ENCODE assay signal across 8 mouse cellular contexts in genomic region chr1:91062363-91062762, GRCm38 (mm10).
A peak's percentile ranks its signal among the peaks of the same experiment; 100 is the strongest.
DNase-seq lines count a peak whose midpoint lies in the region; ATAC-seq lines count a peak whose summit lies in the region.

No protein-coding gene starts in this region.

- H3K36me3 ChIP-seq in liver, embryonic 13.5 days, result no peaks in the 10 kb centered on the region
- no peaks in the 10 kb centered on the region for H3K36me3 ChIP-seq in liver, embryonic 12.5 days
- H3K36me3 ChIP-seq in embryonic facial prominence, embryonic 10.5 days (replicated peaks), result no peaks in the 10 kb centered on the region
- no peaks in the 10 kb centered on the region for H3K36me3 ChIP-seq in hindbrain, embryonic 14.5 days (replicated peaks; ENCODE audit: control insufficient read depth, insufficient read depth)
- H3K36me3 ChIP-seq in limb, embryonic 10.5 days, result no peaks in the 10 kb centered on the region
- no peaks in the 10 kb centered on the region for H3K36me3 ChIP-seq in neural tube, embryonic 15.5 days

- 9% methylated on average over 5 of the region's 5 CpGs for WGBS in liver, embryonic 13.5 days (ENCODE audit: insufficient replicate concordance)
- whole genome bisulfite sequencing in liver, embryonic 12.5 days (ENCODE audit: insufficient replicate concordance), result 24% methylated on average over 5 of the region's 5 CpGs
- WGBS in embryonic facial prominence, embryonic 10.5 days, result 52% methylated on average over 5 of the region's 5 CpGs
- 20% methylated on average over 5 of the region's 5 CpGs for WGBS in hindbrain, embryonic 14.5 days
- WGBS in limb, embryonic 10.5 days, result 66% methylated on average over 5 of the region's 5 CpGs
- 22% methylated on average over 5 of the region's 5 CpGs for WGBS in neural tube, embryonic 15.5 days

- no peak overlapping the region for H3K4me2 ChIP-seq in liver, embryonic 13.5 days
- no peak overlapping the region for H3K4me2 ChIP-seq in liver, embryonic 12.5 days
- no peak overlapping the region for H3K4me2 ChIP-seq in hindbrain, embryonic 14.5 days (replicated peaks)
- H3K4me2 ChIP-seq in neural tube, embryonic 15.5 days, result no peak overlapping the region

- H3K4me3 ChIP-seq in liver, embryonic 13.5 days (replicated peaks), result no peak overlapping the region
- H3K4me3 ChIP-seq in liver, embryonic 12.5 days, result no peak overlapping the region
- no peak overlapping the region for H3K4me3 ChIP-seq in embryonic facial prominence, embryonic 10.5 days
- no peak overlapping the region for H3K4me3 ChIP-seq in hindbrain, embryonic 14.5 days (replicated peaks; ENCODE audit: low read length)
- no peak overlapping the region for H3K4me3 ChIP-seq in limb, embryonic 10.5 days
- no peak overlapping the region for H3K4me3 ChIP-seq in neural tube, embryonic 15.5 days (replicated peaks)

- H3K27me3 ChIP-seq in liver, embryonic 13.5 days, result no peaks in the 10 kb centered on the region
- no peaks in the 10 kb centered on the region for H3K27me3 ChIP-seq in liver, embryonic 12.5 days (replicated peaks)
- H3K27me3 ChIP-seq in embryonic facial prominence, embryonic 10.5 days (replicated peaks; ENCODE audit: low read depth, poor library complexity, severe bottlenecking), result no peaks in the 10 kb centered on the region
- H3K27me3 ChIP-seq in hindbrain, embryonic 14.5 days (ENCODE audit: control insufficient read depth, insufficient read depth, low read length), result no peaks in the 10 kb centered on the region
- H3K27me3 ChIP-seq in limb, embryonic 10.5 days (ENCODE audit: low read depth, poor library complexity, severe bottlenecking), result no peaks in the 10 kb centered on the region
- no peaks in the 10 kb centered on the region for H3K27me3 ChIP-seq in neural tube, embryonic 15.5 days (replicated peaks)

- H3K27ac ChIP-seq in liver, embryonic 13.5 days, result peak overlapping the region; percentile 25; the same call in 1 of the 2 replicates
- no peak overlapping the region for H3K27ac ChIP-seq in liver, embryonic 12.5 days
- peak overlapping the region; percentile 21 for H3K27ac ChIP-seq in embryonic facial prominence, embryonic 10.5 days (replicated peaks)
- H3K27ac ChIP-seq in hindbrain, embryonic 14.5 days, result 0 out of 2 replicates have a peak overlapping the region, but pooled peaks have one; percentile 32
- H3K27ac ChIP-seq in limb, embryonic 10.5 days, result peak overlapping the region; percentile 66; the same call in 1 of the 2 replicates
- H3K27ac ChIP-seq in neural tube, embryonic 15.5 days (replicated peaks), result peak overlapping the region; percentile 46; the same call in 1 of the 2 replicates

- peaks cover 82% of the 10 kb centered on the region for H3K4me1 ChIP-seq in liver, embryonic 13.5 days (replicated peaks)
- peaks cover 83% of the 10 kb centered on the region for H3K4me1 ChIP-seq in liver, embryonic 12.5 days
- H3K4me1 ChIP-seq in embryonic facial prominence, embryonic 10.5 days, result peaks cover 49% of the 10 kb centered on the region
- H3K4me1 ChIP-seq in hindbrain, embryonic 14.5 days (replicated peaks; ENCODE audit: control insufficient read depth, insufficient read depth, low read length), result peaks cover 13% of the 10 kb centered on the region
- peaks cover 71% of the 10 kb centered on the region for H3K4me1 ChIP-seq in limb, embryonic 10.5 days
- peaks cover 28% of the 10 kb centered on the region for H3K4me1 ChIP-seq in neural tube, embryonic 15.5 days

- H3K9me3 ChIP-seq in liver, embryonic 13.5 days (replicated peaks), result no peaks in the 10 kb centered on the region
- H3K9me3 ChIP-seq in liver, embryonic 12.5 days (replicated peaks), result no peaks in the 10 kb centered on the region
- no peaks in the 10 kb centered on the region for H3K9me3 ChIP-seq in embryonic facial prominence, embryonic 10.5 days
- no peaks in the 10 kb centered on the region for H3K9me3 ChIP-seq in hindbrain, embryonic 14.5 days (ENCODE audit: control insufficient read depth, low read length)
- no peaks in the 10 kb centered on the region for H3K9me3 ChIP-seq in limb, embryonic 10.5 days (replicated peaks)
- no peaks in the 10 kb centered on the region for H3K9me3 ChIP-seq in neural tube, embryonic 15.5 days (replicated peaks)

- no peak for ATAC-seq in liver, embryonic 13.5 days (ENCODE audit: low read depth)
- ATAC-seq in liver, embryonic 12.5 days, result no peak
- 0 out of 2 replicates have a peak, but pooled peaks have one; percentile 55 for ATAC-seq in hindbrain, embryonic 14.5 days (ENCODE audit: low FRiP score)
- ATAC-seq in neural tube, embryonic 15.5 days (ENCODE audit: low FRiP score), result peak; percentile 42

- no peak for DNase-seq in liver, embryonic 13.5 days
- no peak for DNase-seq in embryonic facial prominence, embryonic 10.5 days (ENCODE audit: low spot score)
- DNase-seq in hindbrain, embryonic 14.5 days (ENCODE audit: low spot score), result peak; percentile 39
- DNase-seq in limb, embryonic 10.5 days (ENCODE audit: low spot score), result no peak
- DNase-seq in MN1 (ENCODE audit: low spot score), result no peak
- DNase-seq in urinary bladder, postnatal 10 days (ENCODE audit: low spot score), result no peak

- H3K9ac ChIP-seq in liver, embryonic 13.5 days, result no peak overlapping the region
- no peak overlapping the region for H3K9ac ChIP-seq in liver, embryonic 12.5 days
- no peak overlapping the region; the same call in 1 of the 2 replicates for H3K9ac ChIP-seq in hindbrain, embryonic 14.5 days
- H3K9ac ChIP-seq in neural tube, embryonic 15.5 days (replicated peaks), result no peak overlapping the region

Comparison
In these comparisons a context has a peak if more than half of its experiments do, and no peak if none do; other contexts are left out.
1. ATAC-seq: peak in hindbrain, embryonic 14.5 days (single experiment) and neural tube, embryonic 15.5 days (single experiment); none in liver, embryonic 13.5 days (single experiment) and liver, embryonic 12.5 days (single experiment).